In the genomic region with DNA sequence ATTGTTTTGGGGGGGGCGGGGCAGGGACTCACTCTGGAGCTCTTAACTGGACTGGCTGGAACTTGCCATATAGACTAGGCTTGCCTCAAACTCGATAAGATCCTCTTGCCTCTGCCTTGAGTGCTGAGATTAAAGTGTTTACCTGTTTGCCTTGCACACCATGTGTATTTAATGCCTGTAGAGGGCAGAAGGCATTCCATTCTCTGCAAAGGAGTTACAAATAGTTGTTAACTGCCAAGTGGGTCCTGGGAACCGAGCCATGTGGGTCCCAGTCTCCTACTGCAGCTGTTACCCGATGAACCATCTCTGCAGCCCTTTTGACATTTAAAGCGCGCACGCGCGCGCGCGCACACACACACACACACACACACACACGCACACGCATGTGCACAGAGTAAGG, we compare ENCODE assay signal across 10 mouse cellular contexts. TPM values are rescaled to one million over a fixed set of nuclear protein-coding genes. Genes with fewer than 3 reads are reported as not detected.
A peak's percentile ranks its signal among the peaks of the same experiment; 100 is the strongest.
DNase-seq lines count a peak whose midpoint lies in the region; ATAC-seq lines count a peak whose summit lies in the region.
"Had no signal": no experiment of that assay in that cellular context is flagged by ENCODE, and none has a peak within 500 bp of the region (broad histone marks: within the 10 kb centered on the region; RNA-seq: fewer than 3 reads in every experiment).

No protein-coding gene starts in this region.

- peaks cover 7% of the 10 kb centered on the region; the same call in 1 of the 2 replicates for H3K27me3 ChIP-seq in forebrain, embryonic 10.5 days (ENCODE audit: poor library complexity, severe bottlenecking)
- no peaks in the 10 kb centered on the region for H3K27me3 ChIP-seq in forebrain, embryonic 11.5 days (ENCODE audit: control insufficient read depth, insufficient read depth, low read length)
- H3K27me3 ChIP-seq in embryonic facial prominence, embryonic 14.5 days (replicated peaks; ENCODE audit: control insufficient read depth, insufficient read depth, low read length), result no peaks in the 10 kb centered on the region; the same call in 1 of the 2 replicates
- H3K27me3 ChIP-seq in limb, embryonic 11.5 days (ENCODE audit: control insufficient read depth, insufficient read depth, low read length), result no peaks in the 10 kb centered on the region
- H3K27me3 ChIP-seq in midbrain, embryonic 12.5 days, result 0 out of 2 replicates have a peak, but pooled peaks cover 3% of the 10 kb centered on the region

- WGBS in forebrain, embryonic 10.5 days, result 94% methylated on average over 14 of the region's 14 CpGs
- WGBS in forebrain, embryonic 11.5 days, result 91% methylated on average over 14 of the region's 14 CpGs
- 88% methylated on average over 14 of the region's 14 CpGs for WGBS in embryonic facial prominence, embryonic 14.5 days
- 89% methylated on average over 14 of the region's 14 CpGs for WGBS in limb, embryonic 11.5 days
- WGBS in midbrain, embryonic 12.5 days, result 92% methylated on average over 14 of the region's 14 CpGs

- DNase-seq in forebrain, embryonic 10.5 days (ENCODE audit: extremely low spot score, low spot score), result no peak
- DNase-seq in forebrain, embryonic 11.5 days (ENCODE audit: low spot score), result no peak
- DNase-seq in embryonic facial prominence, embryonic 14.5 days (ENCODE audit: low spot score), result no peak
- DNase-seq in limb, embryonic 11.5 days (ENCODE audit: low spot score), result no peak
- DNase-seq in layer of hippocampus, postnatal 25 days (ENCODE audit: extremely low spot score in 1 of 2, low spot score in 1 of 2), result no peak
- no peak for DNase-seq in spleen, adult 12 weeks (ENCODE audit: low spot score)
- no peak for DNase-seq in yolk sac, embryonic 10.5 days (ENCODE audit: low spot score)
- DNase-seq: heart, postnatal 4 days had no signal

- peaks cover 52% of the 10 kb centered on the region for H3K36me3 ChIP-seq in forebrain, embryonic 10.5 days (replicated peaks)
- H3K36me3 ChIP-seq in forebrain, embryonic 11.5 days (ENCODE audit: control insufficient read depth, insufficient read depth, low read length), result peaks cover 8% of the 10 kb centered on the region; the same call in 1 of the 2 replicates
- peaks cover 47% of the 10 kb centered on the region for H3K36me3 ChIP-seq in embryonic facial prominence, embryonic 14.5 days (ENCODE audit: control insufficient read depth, insufficient read depth, low read length)
- H3K36me3 ChIP-seq in limb, embryonic 11.5 days (ENCODE audit: control insufficient read depth, insufficient read depth, low read length), result peaks cover 10% of the 10 kb centered on the region
- H3K36me3 ChIP-seq in midbrain, embryonic 12.5 days, result peaks cover 48% of the 10 kb centered on the region

- H3K4me1 ChIP-seq in forebrain, embryonic 10.5 days, result peaks cover 16% of the 10 kb centered on the region
- peaks cover 4% of the 10 kb centered on the region for H3K4me1 ChIP-seq in forebrain, embryonic 11.5 days (replicated peaks; ENCODE audit: control insufficient read depth, insufficient read depth, low read length)
- peaks cover 16% of the 10 kb centered on the region for H3K4me1 ChIP-seq in embryonic facial prominence, embryonic 14.5 days (ENCODE audit: control insufficient read depth, insufficient read depth, low read length)
- H3K4me1 ChIP-seq in limb, embryonic 11.5 days (ENCODE audit: control insufficient read depth, insufficient read depth, low read length), result peaks cover 16% of the 10 kb centered on the region
- H3K4me1 ChIP-seq in midbrain, embryonic 12.5 days, result peaks cover 16% of the 10 kb centered on the region

- no peak overlapping the region; the same call in 1 of the 2 replicates for H3K4me2 ChIP-seq in forebrain, embryonic 11.5 days (ENCODE audit: low read depth, low read length, severe bottlenecking)
- peak overlapping the region; percentile 76 for H3K4me2 ChIP-seq in embryonic facial prominence, embryonic 14.5 days (ENCODE audit: low read depth, low read length)
- H3K4me2 ChIP-seq in limb, embryonic 11.5 days (ENCODE audit: low read depth, severe bottlenecking), result peak overlapping the region; percentile 13; the same call in 1 of the 2 replicates
- peak overlapping the region; percentile 78 for H3K4me2 ChIP-seq in midbrain, embryonic 12.5 days (replicated peaks)

- ATAC-seq in forebrain, embryonic 11.5 days (replicated peaks; ENCODE audit: low FRiP score), result no peak
- no peak for ATAC-seq in embryonic facial prominence, embryonic 14.5 days (ENCODE audit: low read depth)
- ATAC-seq in limb, embryonic 11.5 days (ENCODE audit: insufficient number of reproducible peaks, low FRiP score, low TSS enrichment, low read depth), result no peak
- no peak for ATAC-seq in midbrain, embryonic 12.5 days (ENCODE audit: low FRiP score, low read depth)

- peak overlapping the region; percentile 77 for H3K4me3 ChIP-seq in forebrain, embryonic 10.5 days
- no peak overlapping the region for H3K4me3 ChIP-seq in forebrain, embryonic 11.5 days (ENCODE audit: low read depth, low read length)
- no peak overlapping the region; the same call in 1 of the 2 replicates for H3K4me3 ChIP-seq in embryonic facial prominence, embryonic 14.5 days (ENCODE audit: low read depth, low read length)
- H3K4me3 ChIP-seq in limb, embryonic 11.5 days (ENCODE audit: low read depth, low read length), result 0 out of 2 replicates have a peak overlapping the region, but pooled peaks have one; percentile 74
- H3K4me3 ChIP-seq in midbrain, embryonic 12.5 days, result peak overlapping the region; percentile 84; the same call in 1 of the 2 replicates

- no peak overlapping the region for H3K27ac ChIP-seq in forebrain, embryonic 10.5 days
- H3K27ac ChIP-seq in forebrain, embryonic 11.5 days (ENCODE audit: low read depth, low read length), result no peak overlapping the region
- no peak overlapping the region for H3K27ac ChIP-seq in embryonic facial prominence, embryonic 14.5 days (replicated peaks; ENCODE audit: low read depth, low read length)
- no peak overlapping the region for H3K27ac ChIP-seq in limb, embryonic 11.5 days (replicated peaks; ENCODE audit: low read depth, low read length)
- H3K27ac ChIP-seq in midbrain, embryonic 12.5 days (replicated peaks), result no peak overlapping the region

- no peak overlapping the region for H3K9ac ChIP-seq in forebrain, embryonic 11.5 days (ENCODE audit: low read length)
- no peak overlapping the region for H3K9ac ChIP-seq in embryonic facial prominence, embryonic 14.5 days (ENCODE audit: low read depth, low read length)
- H3K9ac ChIP-seq in limb, embryonic 11.5 days (ENCODE audit: low read length), result no peak overlapping the region
- H3K9ac ChIP-seq in midbrain, embryonic 12.5 days (replicated peaks), result no peak overlapping the region

- no peaks in the 10 kb centered on the region for H3K9me3 ChIP-seq in forebrain, embryonic 10.5 days
- no peaks in the 10 kb centered on the region for H3K9me3 ChIP-seq in forebrain, embryonic 11.5 days (ENCODE audit: control insufficient read depth, low read length)
- no peaks in the 10 kb centered on the region for H3K9me3 ChIP-seq in embryonic facial prominence, embryonic 14.5 days (ENCODE audit: control insufficient read depth, low read length)
- H3K9me3 ChIP-seq in limb, embryonic 11.5 days (ENCODE audit: control insufficient read depth, low read length), result no peaks in the 10 kb centered on the region
- H3K9me3 ChIP-seq in midbrain, embryonic 12.5 days, result no peaks in the 10 kb centered on the region

RNA-seq across cellular contexts. Expression of a gene that starts 1.4 kb away (rescaled TPM):
- 48.6 and 51.6 TPM in 2 replicates for polyA plus RNA-seq in forebrain, embryonic 10.5 days (2016; fragmentation: Nextera tagmentation; extraction: Ambion mirVana)
- 33.0 and 33.3 TPM in 2 replicates for polyA plus RNA-seq in forebrain, embryonic 11.5 days (2014; fragmentation: Nextera tagmentation; extraction: Ambion mirVana)
- polyA plus RNA-seq in embryonic facial prominence, embryonic 14.5 days (2014; fragmentation: Nextera tagmentation; extraction: Ambion mirVana), result 23.6 and 23.7 TPM in 2 replicates
- polyA plus RNA-seq in limb, embryonic 11.5 days (2014; fragmentation: Nextera tagmentation; extraction: Ambion mirVana), result 26.5 and 34.7 TPM in 2 replicates
- 43.5 and 45.6 TPM in 2 replicates for polyA plus RNA-seq in midbrain, embryonic 12.5 days (2016; fragmentation: Nextera tagmentation; extraction: Ambion mirVana)
- 10 to 100 TPM; 29.8 to 30.2 TPM for total RNA-seq in layer of hippocampus, postnatal 25 days (2021)

RNA-seq across cellular contexts. Expression of a gene that starts 8.8 kb away (rescaled TPM):
- polyA plus RNA-seq in forebrain, embryonic 10.5 days (2016; fragmentation: Nextera tagmentation; extraction: Ambion mirVana), result 595 and 612 TPM in 2 replicates
- polyA plus RNA-seq in forebrain, embryonic 11.5 days (2014; fragmentation: Nextera tagmentation; extraction: Ambion mirVana), result 424 and 454 TPM in 2 replicates
- 503 and 510 TPM in 2 replicates for polyA plus RNA-seq in embryonic facial prominence, embryonic 14.5 days (2014; fragmentation: Nextera tagmentation; extraction: Ambion mirVana)
- 542 and 551 TPM in 2 replicates for polyA plus RNA-seq in limb, embryonic 11.5 days (2014; fragmentation: Nextera tagmentation; extraction: Ambion mirVana)
- polyA plus RNA-seq in midbrain, embryonic 12.5 days (2016; fragmentation: Nextera tagmentation; extraction: Ambion mirVana), result 436 and 439 TPM in 2 replicates
- total RNA-seq in layer of hippocampus, postnatal 25 days (2021), result 100 to 1,000 TPM; 343 to 371 TPM

RNA-seq across cellular contexts. Expression of a gene that starts 11.4 kb away (rescaled TPM):
- polyA plus RNA-seq in forebrain, embryonic 10.5 days (2016; fragmentation: Nextera tagmentation; extraction: Ambion mirVana), result not detected in 2 replicates
- not detected in 2 replicates for polyA plus RNA-seq in forebrain, embryonic 11.5 days (2014; fragmentation: Nextera tagmentation; extraction: Ambion mirVana)
- polyA plus RNA-seq in embryonic facial prominence, embryonic 14.5 days (2014; fragmentation: Nextera tagmentation; extraction: Ambion mirVana), result not detected in 2 replicates
- polyA plus RNA-seq in limb, embryonic 11.5 days (2014; fragmentation: Nextera tagmentation; extraction: Ambion mirVana), result not detected in 2 replicates
- not detected in 2 replicates for polyA plus RNA-seq in midbrain, embryonic 12.5 days (2016; fragmentation: Nextera tagmentation; extraction: Ambion mirVana)
- total RNA-seq in layer of hippocampus, postnatal 25 days (2021), result not detected
- total RNA-seq: heart, postnatal 4 days had no signal
- polyA plus RNA-seq: cortical plate, adult 2 months had no signal

RNA-seq across cellular contexts. Expression of a gene that starts 18.3 kb away (rescaled TPM):
- 0.88 and 1.7 TPM in 2 replicates for polyA plus RNA-seq in forebrain, embryonic 10.5 days (2016; fragmentation: Nextera tagmentation; extraction: Ambion mirVana)
- polyA plus RNA-seq in forebrain, embryonic 11.5 days (2014; fragmentation: Nextera tagmentation; extraction: Ambion mirVana), result 0.81 and 0.84 TPM in 2 replicates
- polyA plus RNA-seq in embryonic facial prominence, embryonic 14.5 days (2014; fragmentation: Nextera tagmentation; extraction: Ambion mirVana), result 0.33 and 0.46 TPM in 2 replicates
- 0.24 and 0.33 TPM in 2 replicates for polyA plus RNA-seq in limb, embryonic 11.5 days (2014; fragmentation: Nextera tagmentation; extraction: Ambion mirVana)
- polyA plus RNA-seq in midbrain, embryonic 12.5 days (2016; fragmentation: Nextera tagmentation; extraction: Ambion mirVana), result 0.47 and 0.54 TPM in 2 replicates
- under 1 TPM; 0.28 to 0.42 TPM for total RNA-seq in layer of hippocampus, postnatal 25 days (2021)

Comparison
In these comparisons a context has a peak if more than half of its experiments do, and no peak if none do; other contexts are left out.
1. H3K4me3 ChIP-seq: peak in forebrain, embryonic 10.5 days (single experiment), limb, embryonic 11.5 days (single experiment) and midbrain, embryonic 12.5 days (single experiment); none in forebrain, embryonic 11.5 days (single experiment) and embryonic facial prominence, embryonic 14.5 days (single experiment).